Mouse (Mus musculus) inflammation-experienced regulatory T-cells, adult 6 months (primary cell): ENCODE results near the gene Mptx2. TPM values are rescaled to one million over a fixed set of nuclear protein-coding genes. Genes with fewer than 3 reads are reported as not detected.
"Not testable (repeated sequence)": the region's sequence is repeated elsewhere in the genome, so short reads cannot be mapped to it uniquely, and the experiment has no call there.

Experiments
- ATAC-seq: one replicate; pipeline ENCODE4 v1.8.0; 2017
- polyA plus RNA-seq, 3 experiments: library from polyadenylated mRNA; unstranded; fragments of 100-300 nt; shearing (Covaris generic); gene quantifications; one replicate each; pipeline ENCODE4 v1.2.1; 2017

The Mptx2 gene
- polyA plus RNA-seq: not detected

GRCm38 (mm10) chr1:173277677-173278076 is at the start of gene Mptx2:
Gene Mptx2, minus strand, starts transcription at chr1:173277777.
- no peak for ATAC-seq

DNA sequence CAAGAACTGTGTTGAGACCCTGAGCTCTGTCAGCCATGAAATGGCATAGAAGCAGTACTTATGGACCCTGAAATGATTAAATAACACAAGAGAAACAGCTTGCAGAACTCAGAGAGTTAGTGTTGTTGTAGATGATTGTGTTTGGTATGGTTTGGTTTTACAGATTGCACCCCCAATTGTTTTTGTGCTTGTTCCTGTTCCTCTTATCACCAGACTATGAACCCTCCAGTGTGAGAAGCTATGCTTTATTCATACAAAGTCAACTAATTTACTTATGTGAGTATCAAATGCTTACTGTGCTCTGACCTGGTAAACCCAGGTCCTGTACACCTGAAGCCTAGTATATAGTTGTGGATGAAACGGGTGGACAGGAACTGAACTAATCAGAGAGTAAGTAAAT is 49.0 kb upstream of the Mptx2 start:
- ATAC-seq: no peak

GRCm38 (mm10) chr1:173325395-173325794 is 47.8 kb upstream of the Mptx2 start:
- ATAC-seq: no peak

- no peak for ATAC-seq
These were observed 47.4 kb upstream of the Mptx2 start for GRCm38 (mm10) chr1:173324961-173325360.

DNA sequence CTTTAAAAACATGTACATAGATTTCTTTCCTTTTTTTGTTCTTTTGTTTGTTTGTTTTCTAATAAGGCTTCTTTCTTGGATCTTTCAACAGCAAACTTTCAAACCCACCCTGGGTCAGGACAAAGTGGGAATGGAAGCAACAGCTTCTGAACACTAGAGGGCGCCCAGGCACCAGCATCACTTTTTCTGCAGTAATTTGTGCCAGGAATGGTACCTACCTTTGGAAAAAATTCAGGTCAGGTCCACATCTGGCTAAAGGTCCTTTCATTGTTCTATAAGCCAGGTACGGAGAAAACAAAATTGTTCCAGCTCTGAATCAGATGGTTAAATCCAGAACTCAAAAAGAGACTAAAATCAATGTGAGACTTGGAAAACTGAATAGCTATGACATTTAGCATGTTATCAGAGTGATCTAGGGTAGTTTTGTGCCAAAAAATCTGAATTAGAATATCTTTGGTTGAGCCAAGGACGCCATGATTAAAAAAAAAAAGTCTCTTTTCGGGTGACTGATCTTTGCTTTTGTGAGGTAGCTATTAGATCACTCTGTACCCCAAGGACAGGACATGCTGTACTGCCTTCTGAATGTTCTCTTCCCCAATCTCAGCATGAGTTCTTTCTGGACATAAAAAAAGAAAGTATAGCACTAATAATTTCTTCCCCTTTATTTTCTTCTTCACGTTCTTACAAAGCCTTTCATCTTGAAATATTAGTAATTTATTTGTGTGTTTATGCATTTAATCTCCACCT is 46.4 kb upstream of the Mptx2 start:
- no peak for ATAC-seq

DNA sequence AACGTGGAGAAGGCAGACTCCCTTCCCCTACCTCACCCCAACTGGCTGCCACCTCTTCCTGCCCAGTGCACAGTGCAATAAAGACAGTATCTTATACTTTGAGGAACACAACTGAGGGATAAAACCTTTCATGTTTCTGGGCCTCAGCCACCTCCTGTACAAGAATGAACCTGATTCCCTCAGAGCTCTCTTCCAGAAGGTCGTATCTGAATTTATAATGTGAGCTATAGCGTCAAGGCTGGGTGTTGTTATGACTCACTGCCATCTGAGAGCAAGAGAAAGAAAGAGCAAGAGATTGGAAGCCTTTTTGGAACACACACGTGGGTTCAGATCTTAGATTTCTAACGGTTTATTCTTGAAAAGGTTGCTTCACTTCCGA is 44.7 kb upstream of the Mptx2 start:
- no peak for ATAC-seq

DNA sequence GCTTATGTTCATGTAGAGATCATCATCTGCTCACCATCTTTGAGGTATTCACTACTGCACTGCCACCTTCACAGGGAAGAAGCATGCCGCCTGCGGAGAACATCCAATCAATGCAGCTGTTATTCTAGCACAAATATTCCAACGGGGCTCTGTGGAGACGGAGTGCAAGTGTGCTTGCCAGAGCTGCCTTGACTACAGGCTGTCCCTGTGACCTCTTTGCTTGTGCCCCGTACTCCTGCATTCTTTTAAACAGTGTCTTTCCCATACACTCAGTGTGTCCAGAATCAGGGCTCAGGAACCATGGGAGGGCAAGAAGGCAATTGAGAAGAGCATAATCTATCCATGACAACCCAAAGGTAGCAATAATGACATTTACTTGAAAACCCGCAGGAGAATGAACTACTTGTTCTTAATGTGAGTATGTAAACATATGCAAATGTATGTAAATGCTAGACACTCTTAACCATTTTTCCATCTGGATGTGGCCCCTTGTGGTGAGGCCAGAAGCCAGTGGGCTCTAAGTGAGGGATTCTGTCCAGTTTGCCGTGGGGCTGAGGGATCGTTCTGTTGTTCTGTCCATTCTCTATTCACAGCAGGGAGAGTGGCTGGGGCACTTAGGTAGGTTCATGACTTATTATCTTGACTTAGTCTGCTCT is 44.1 kb upstream of the Mptx2 start:
- ATAC-seq: no peak

GRCm38 (mm10) chr1:173317925-173318477 is 40.4 kb upstream of the Mptx2 start:
- ATAC-seq: no peak

DNA sequence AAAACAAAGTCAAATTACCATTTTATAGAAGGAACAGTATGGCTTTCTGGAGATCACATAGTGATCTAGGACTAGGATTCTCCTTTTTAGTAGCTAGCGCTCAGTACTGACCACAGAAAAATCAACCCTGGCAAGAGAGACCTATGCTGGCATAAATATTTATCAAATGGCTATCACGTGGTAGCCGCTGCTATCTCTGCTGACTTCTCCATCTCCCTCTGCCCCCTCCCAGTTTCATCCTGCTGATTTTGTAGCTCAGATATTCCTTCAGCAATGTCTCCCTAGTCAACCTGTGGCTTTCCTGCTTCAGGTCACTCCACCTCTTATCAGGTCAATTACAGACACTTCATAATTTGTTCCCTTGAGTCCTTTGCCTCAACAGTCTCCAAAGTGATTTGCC is 38.1 kb upstream of the Mptx2 start:
- ATAC-seq: no peak

- not testable (repeated sequence) for ATAC-seq
These were observed 36.0 kb upstream of the Mptx2 start for GRCm38 (mm10) chr1:173313535-173314050.

DNA sequence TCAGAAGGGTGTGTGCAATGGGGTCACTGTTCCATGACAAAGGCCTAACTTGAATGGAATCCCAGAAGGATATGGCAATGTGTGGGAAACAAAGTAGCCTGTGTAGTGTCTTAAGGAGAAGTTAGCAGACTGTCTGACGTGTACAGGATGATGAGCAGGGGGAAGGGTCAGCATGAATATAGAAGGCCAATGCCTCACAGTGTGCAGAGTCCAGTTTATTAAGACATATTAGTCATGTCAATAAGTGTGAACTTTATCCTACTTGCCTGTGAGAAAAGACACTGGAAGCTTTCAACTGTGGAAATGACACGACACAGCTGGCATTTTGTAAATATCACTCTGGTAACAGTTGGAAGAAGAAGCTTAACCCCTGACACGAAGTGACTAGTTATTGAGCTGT is 25.2 kb upstream of the Mptx2 start:
- ATAC-seq: not testable (repeated sequence)

DNA sequence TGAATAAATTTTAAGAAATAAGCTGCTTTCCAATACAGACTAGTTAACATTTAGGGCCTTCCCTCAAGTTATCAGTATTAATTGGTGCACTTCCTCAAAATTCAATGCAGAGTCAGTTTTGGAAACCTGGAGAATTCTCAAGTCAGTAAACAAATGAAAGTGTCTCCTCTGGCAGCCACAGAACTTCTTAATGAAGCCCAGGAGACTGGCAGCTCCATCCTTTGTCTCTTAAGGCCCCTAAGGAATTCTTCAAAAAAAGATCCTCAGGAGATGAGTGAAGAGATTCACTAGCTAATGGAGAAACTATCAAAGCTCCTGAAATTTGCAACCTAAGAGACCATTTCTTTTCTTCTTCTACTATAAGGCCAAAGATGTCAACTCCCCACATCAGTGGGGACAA is 11.9 kb downstream of the Mptx2 start, which contains the start of gene Olfr418:
TSS of gene Olfr418 (plus strand) at position 301 of the 400 bp plus-strand sequence.
- ATAC-seq: no peak

GRCm38 (mm10) chr1:173249888-173250287 is 27.7 kb downstream of the Mptx2 start:
- ATAC-seq: no peak

GRCm38 (mm10) chr1:173237004-173237403 is 40.6 kb downstream of the Mptx2 start:
- not testable (repeated sequence) for ATAC-seq

- ATAC-seq: no peak
These were observed 50.5 kb downstream of the Mptx2 start, which contains the start of gene Fcer1a for GRCm38 (mm10) chr1:173227081-173227480. Gene Fcer1a, minus strand, starts transcription at chr1:173227214.

Other genes with a start within 250 kb of the Mptx2 start
- not detected for gene Olfr1408, start 140.4 kb downstream of the Mptx2 start, polyA plus RNA-seq
- not detected for gene Olfr1406, start 87.1 kb downstream of the Mptx2 start, polyA plus RNA-seq
- gene Olfr218, start 80.0 kb downstream of the Mptx2 start, polyA plus RNA-seq: not detected
- not detected for gene Olfr1404, start 65.4 kb downstream of the Mptx2 start, polyA plus RNA-seq
- not detected for gene Fcer1a, start 50.6 kb downstream of the Mptx2 start, polyA plus RNA-seq
- gene Olfr418, start 11.8 kb downstream of the Mptx2 start, polyA plus RNA-seq: not detected
- not detected for gene Ackr1, start 56.0 kb upstream of the Mptx2 start, polyA plus RNA-seq
- 10 to 100 TPM; 49.6 to 69.8 (median 61.1) TPM for gene Aim2, start 73.1 kb upstream of the Mptx2 start, polyA plus RNA-seq
- under 1 TPM in 1 of 3 experiments, not detected in 2; 0.11 TPM for gene Cadm3, start 89.9 kb upstream of the Mptx2 start, polyA plus RNA-seq
- 10 to 100 TPM; 57.4 to 70.4 (median 60.4) TPM for gene Ifi206, start 213.3 kb upstream of the Mptx2 start, polyA plus RNA-seq